Mouse (Mus musculus): ENCODE measurements at regions not wholly inside any gene's neighbourhood (a gene's known extent, or its start where the extent isn't known, plus 50 kb on each side); places are given as distances from the start of the nearest gene placed in this dataset.

GRCm38 (mm10) chr7:37908618-37909130 is 114.7 kb downstream of the Uri1 start:
- in situ Hi-C loops (cut with MboI, MseI): no loop called here

- in situ Hi-C loops (cut with MboI, MseI): no loop called here
Observed at GRCm38 (mm10) chr7:37893885-37894284, 120.4 kb upstream of the Zfp536 start.

- in situ Hi-C loops (cut with MboI, MseI): no loop called here
Observed at GRCm38 (mm10) chr7:37874382-37874781, 100.9 kb upstream of the Zfp536 start.

GRCm38 (mm10) chr7:37870956-37871355 is 97.5 kb upstream of the Zfp536 start:
- in situ Hi-C loops (cut with MboI, MseI): no loop called here

GRCm38 (mm10) chr7:37866468-37866867 is 93.0 kb upstream of the Zfp536 start:
- in situ Hi-C loops (cut with MboI, MseI): no loop called here

GRCm38 (mm10) chr7:37851471-37851870 is 78.0 kb upstream of the Zfp536 start:
- in situ Hi-C loops (cut with MboI, MseI): no loop called here

GRCm38 (mm10) chr7:37845201-37845600 is 71.8 kb upstream of the Zfp536 start:
- in situ Hi-C loops (cut with MboI, MseI): no loop called here

GRCm38 (mm10) chr7:37842000-37842513 is 68.6 kb upstream of the Zfp536 start:
- in situ Hi-C loops (cut with MboI, MseI): no loop called here

- in situ Hi-C loops (cut with MboI, MseI): no loop called here
Observed at GRCm38 (mm10) chr7:37841549-37841948, 68.1 kb upstream of the Zfp536 start.

- in situ Hi-C loops (cut with MboI, MseI): no loop called here
Observed at GRCm38 (mm10) chr7:37837883-37838282, 64.4 kb upstream of the Zfp536 start.

- in situ Hi-C loops (cut with MboI, MseI): no loop called here
Observed at GRCm38 (mm10) chr7:37837372-37837771, 63.9 kb upstream of the Zfp536 start.

GRCm38 (mm10) chr7:37833420-37833819 is 60.0 kb upstream of the Zfp536 start:
- in situ Hi-C loops (cut with MboI, MseI): no loop called here

GRCm38 (mm10) chr7:37832322-37832721 is 58.9 kb upstream of the Zfp536 start:
- in situ Hi-C loops (cut with MboI, MseI): no loop called here

- in situ Hi-C loops (cut with MboI, MseI): loop anchor here (10.0 kb wide), 1 partner anchor 1639 kb away; no protein-coding TSS in a partner anchor
Observed at GRCm38 (mm10) chr7:37825766-37826165, 52.3 kb upstream of the Zfp536 start.

Data from regulatory T cell (primary cell).